Mouse (Mus musculus) retina, postnatal 1 day (tissue): ENCODE results near the gene 3110001I22Rik.

Experiments used
- DNase-seq: peaks from one replicate; pipeline ENCODE4 v3.0.0-alpha.2; 2012

The 3110001I22Rik gene

GRCm38 (mm10) chr16:13727811-13728335, 56.1 kb downstream of the 3110001I22Rik start:
- DNase-seq = no peak
